Mouse (Mus musculus) midbrain, embryonic 16.5 days (tissue): ENCODE results near the gene Plekhg1. TPM values are rescaled to one million over a fixed set of nuclear protein-coding genes. Genes with fewer than 3 reads are reported as not detected.

Experiments used
- ATAC-seq: fragments of 200-750 bp; cut with Nextera tagmentation; 2 replicates; pipeline ENCODE4 v1.8.0; 2017; ENCODE audit warnings: moderate TSS enrichment
- H3K27ac ChIP-seq: fragments of 300-500 bp; sonication (generic); 2 replicates; pipeline ENCODE4 v1.5.1; 2014; ENCODE audit warnings: mild to moderate bottlenecking, low read length, mixed read lengths
- H3K27me3 ChIP-seq: fragments of 300-500 bp; sonication (generic); 2 replicates; pipeline ENCODE4 v1.6.1; 2014; ENCODE audit warnings: low read depth, low read length, mixed read lengths; ENCODE audit not compliant: control insufficient read depth, insufficient read depth
- H3K36me3 ChIP-seq: fragments of 300-500 bp; sonication (generic); 2 replicates; pipeline ENCODE4 v1.6.1; 2014; ENCODE audit warnings: mild to moderate bottlenecking, low read length, moderate library complexity, mixed read lengths; ENCODE audit not compliant: control insufficient read depth, insufficient read depth
- H3K4me1 ChIP-seq: fragments of 300-500 bp; sonication (generic); 2 replicates; pipeline ENCODE4 v1.6.1; 2014; ENCODE audit warnings: mild to moderate bottlenecking, low read length, mixed read lengths; ENCODE audit not compliant: control insufficient read depth, insufficient read depth
- H3K4me2 ChIP-seq: fragments of 300-500 bp; sonication (generic); 2 replicates; pipeline ENCODE4 v1.6.1; 2014; ENCODE audit warnings: mild to moderate bottlenecking, low read length, mixed read lengths
- H3K4me3 ChIP-seq: fragments of 300-500 bp; sonication (generic); 2 replicates; pipeline ENCODE4 v1.5.1; 2014; ENCODE audit warnings: low read depth, mild to moderate bottlenecking, low read length, moderate library complexity, mixed read lengths
- H3K9ac ChIP-seq: fragments of 300-500 bp; sonication (generic); 2 replicates; pipeline ENCODE4 v1.6.1; 2014; ENCODE audit warnings: low read depth, low read length, mixed read lengths
- H3K9me3 ChIP-seq: fragments of 300-500 bp; sonication (generic); replicated peaks from 2 replicates; pipeline ENCODE4 v1.6.1; 2014; ENCODE audit warnings: mild to moderate bottlenecking, low read length, mixed read lengths; ENCODE audit not compliant: control insufficient read depth, poor library complexity, severe bottlenecking
- WGBS: fragments of 180-500 bp; shearing (Covaris S2); extraction: QIAGEN DNeasy Blood & Tissue Kit; methylation state at CpG from one replicate; pipeline ENCODE4 v1.1.7; 2014; 5-methylcytosine and 5-hydroxymethylcytosine counted together
- polyA plus RNA-seq: library from polyadenylated mRNA; unstranded; fragments of >200 nt; fragmentation: Nextera tagmentation; extraction: Ambion mirVana; gene quantifications from 2 replicates; pipeline ENCODE4 v1.2.1, GENCODE M21; 2015

The Plekhg1 gene
- polyA plus RNA-seq, 1 experiment from 2014 or later, result 7.8 TPM

DNA sequence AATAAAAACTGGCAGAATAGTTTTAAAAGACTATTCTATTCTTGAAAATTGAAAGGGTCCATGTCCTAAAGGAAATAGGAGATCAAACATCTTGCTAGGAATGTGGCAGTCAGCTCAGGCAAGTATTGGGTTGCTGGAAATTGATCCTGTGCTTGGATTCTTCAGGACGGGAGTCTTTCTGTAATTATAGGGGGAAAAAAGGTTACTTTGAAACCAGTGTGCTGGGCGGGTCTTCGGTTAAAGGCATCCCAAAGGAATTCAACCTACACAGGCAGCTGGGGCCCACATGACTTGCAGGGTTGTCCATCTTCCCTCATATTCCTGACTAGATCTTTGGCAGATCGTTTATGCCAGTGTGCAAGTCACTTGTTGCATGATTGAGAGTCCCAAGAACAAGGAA lies 9.8 kb upstream of the Plekhg1 start:
- no peak for ATAC-seq
- Histone ChIP-seq H3K36me3 (no peaks in the 10 kb centered on the region), H3K4me3 (no peak overlapping the region), H3K27ac (no peak overlapping the region), H3K9me3 (no peaks in the 10 kb centered on the region), H3K9ac (no peak overlapping the region), H3K27me3 (no peaks in the 10 kb centered on the region), H3K4me1 (no peaks in the 10 kb centered on the region), H3K4me2 (no peak overlapping the region)
- 58% methylated on average over 4 of the region's 4 CpGs for WGBS

DNA sequence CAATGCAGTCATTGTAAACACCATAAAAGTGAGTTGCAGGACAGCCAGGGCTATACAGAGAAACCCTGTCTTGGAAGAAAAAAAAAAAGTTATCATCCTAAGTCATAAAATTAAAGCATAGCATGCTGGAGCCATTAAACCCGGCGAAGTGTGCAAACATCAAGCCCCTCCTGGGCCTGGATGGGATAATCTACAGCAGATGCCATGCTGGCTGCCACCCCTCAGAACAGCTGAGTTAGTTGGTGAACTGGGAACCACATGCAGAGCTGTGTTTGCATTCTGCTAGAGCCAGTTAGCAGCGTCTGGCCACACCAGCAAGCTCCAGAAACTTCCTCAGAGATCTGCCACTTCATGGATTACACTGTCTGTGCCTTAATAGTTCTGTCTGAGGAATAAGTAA lies 3.1 kb upstream of the Plekhg1 start:
- no peak for ATAC-seq
- Histone ChIP-seq H3K27ac (no peak overlapping the region), H3K4me1 (no peaks in the 10 kb centered on the region), H3K9me3 (no peaks in the 10 kb centered on the region), H3K27me3 (no peaks in the 10 kb centered on the region), H3K4me3 (no peak overlapping the region), H3K4me2 (no peak overlapping the region), H3K9ac (no peak overlapping the region), H3K36me3 (no peaks in the 10 kb centered on the region)
- WGBS, result 78% methylated on average over 3 of the region's 3 CpGs

DNA sequence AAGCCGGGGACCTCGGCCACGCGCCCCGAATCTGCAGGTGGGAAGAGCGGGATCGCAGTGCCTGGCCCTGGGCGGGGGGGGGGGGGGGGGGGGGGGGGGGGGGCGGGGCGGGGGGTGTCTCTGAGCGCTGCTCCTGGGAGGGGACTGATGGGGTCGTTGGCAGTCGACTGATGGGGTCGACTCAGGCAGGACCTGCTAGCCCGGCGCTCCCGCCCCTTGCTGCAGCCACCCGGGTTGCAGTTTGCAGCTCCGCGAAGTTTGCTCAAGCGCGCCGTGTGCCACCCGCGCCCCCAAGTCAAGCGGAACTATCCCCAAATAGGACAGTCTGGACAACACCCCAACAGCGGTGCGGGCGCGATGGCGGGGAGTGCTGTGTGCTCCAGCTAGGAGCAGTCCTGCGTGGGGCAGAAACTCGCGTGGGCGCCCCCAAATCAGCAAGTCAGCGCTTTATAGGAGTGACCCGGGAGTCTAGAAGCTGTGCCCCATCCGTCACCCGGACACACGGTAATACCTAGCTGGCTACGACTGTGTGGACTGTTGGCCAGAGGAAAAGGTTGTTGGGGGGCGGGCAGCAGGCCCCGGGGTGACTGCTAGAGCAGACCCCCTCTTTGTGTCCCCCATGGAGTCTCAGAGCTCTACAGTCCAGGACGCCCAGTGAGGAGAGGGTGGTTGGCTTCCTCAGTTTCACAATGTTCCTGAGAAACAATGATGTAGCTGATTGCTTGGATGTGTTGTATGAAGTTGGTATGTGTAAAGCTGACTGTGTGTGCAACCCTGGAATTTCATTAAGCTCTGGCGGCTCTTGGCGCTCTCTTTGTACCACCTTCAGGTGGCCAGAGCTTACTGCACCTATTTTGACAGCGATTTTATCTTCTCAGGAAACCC lies 582 bp downstream of the Plekhg1 start:
- ATAC-seq, result peak; percentile 86
- no peaks in the 10 kb centered on the region for H3K4me1 ChIP-seq
- no peaks in the 10 kb centered on the region for H3K36me3 ChIP-seq
- H3K27ac ChIP-seq, result peak overlapping the region; percentile 69
- WGBS, result under 1% methylated on average over 31 of the region's 47 CpGs
- peak overlapping the region; percentile 98 for H3K4me2 ChIP-seq
- H3K27me3 ChIP-seq, result no peaks in the 10 kb centered on the region
- H3K9ac ChIP-seq, result peak overlapping the region; percentile 69
- peak overlapping the region; percentile 56 for H3K4me3 ChIP-seq
- H3K9me3 ChIP-seq, result no peaks in the 10 kb centered on the region

DNA sequence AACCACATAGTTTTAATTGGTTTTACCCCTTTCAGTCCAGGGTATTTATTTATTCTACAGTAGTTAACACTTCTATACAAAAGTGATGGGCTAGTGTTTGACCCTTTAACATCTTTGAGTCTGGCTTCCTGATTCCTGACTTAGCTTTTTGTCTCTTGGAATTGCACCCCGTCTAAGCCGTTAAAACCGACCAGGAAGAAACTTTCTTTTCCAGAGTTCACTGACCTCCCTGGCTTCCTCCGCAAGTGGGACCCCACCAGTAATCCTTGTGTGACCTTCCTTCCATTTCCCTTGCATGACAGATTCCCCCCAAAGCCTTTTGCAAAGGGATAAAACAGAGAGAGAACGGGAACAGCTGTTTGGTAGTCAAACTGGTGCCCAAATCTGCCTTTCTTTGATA lies 1.6 kb downstream of the Plekhg1 start:
- Histone ChIP-seq H3K9ac (no peak overlapping the region), H3K27me3 (no peaks in the 10 kb centered on the region), H3K36me3 (no peaks in the 10 kb centered on the region), H3K4me2 (peak overlapping the region; percentile 33; the same call in 1 of the 2 replicates), H3K9me3 (no peaks in the 10 kb centered on the region), H3K4me3 (peak overlapping the region; percentile 56; the same call in 1 of the 2 replicates), H3K4me1 (no peaks in the 10 kb centered on the region), H3K27ac (no peak overlapping the region)
- ATAC-seq, result no peak
- 3% methylated on average over 5 of the region's 5 CpGs for WGBS

DNA sequence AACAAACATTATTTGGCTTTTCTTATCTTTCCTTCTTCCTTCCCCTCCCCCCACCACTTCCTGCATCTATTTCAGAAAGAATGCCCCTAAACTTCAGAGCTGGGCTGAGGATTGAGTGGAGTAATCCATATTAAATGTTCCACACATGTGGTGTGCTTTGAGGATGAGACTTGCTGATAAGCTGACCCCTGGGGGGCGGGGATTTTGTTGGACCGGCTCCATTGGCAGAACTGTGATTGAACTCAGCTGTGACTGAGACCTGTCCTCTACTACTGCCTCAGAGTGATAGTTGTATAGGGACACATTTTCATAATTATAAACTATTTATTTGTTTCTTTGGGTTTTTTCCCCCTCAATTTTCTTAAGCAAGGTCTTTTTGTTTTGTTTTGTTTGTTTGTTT lies 2.9 kb downstream of the Plekhg1 start:
- Histone ChIP-seq H3K9me3 (no peaks in the 10 kb centered on the region), H3K36me3 (no peaks in the 10 kb centered on the region), H3K9ac (no peak overlapping the region), H3K27ac (no peak overlapping the region), H3K27me3 (no peaks in the 10 kb centered on the region), H3K4me2 (no peak overlapping the region), H3K4me1 (no peaks in the 10 kb centered on the region), H3K4me3 (no peak overlapping the region)
- 38% methylated on average over 2 of the region's 2 CpGs for WGBS
- ATAC-seq, result no peak

DNA sequence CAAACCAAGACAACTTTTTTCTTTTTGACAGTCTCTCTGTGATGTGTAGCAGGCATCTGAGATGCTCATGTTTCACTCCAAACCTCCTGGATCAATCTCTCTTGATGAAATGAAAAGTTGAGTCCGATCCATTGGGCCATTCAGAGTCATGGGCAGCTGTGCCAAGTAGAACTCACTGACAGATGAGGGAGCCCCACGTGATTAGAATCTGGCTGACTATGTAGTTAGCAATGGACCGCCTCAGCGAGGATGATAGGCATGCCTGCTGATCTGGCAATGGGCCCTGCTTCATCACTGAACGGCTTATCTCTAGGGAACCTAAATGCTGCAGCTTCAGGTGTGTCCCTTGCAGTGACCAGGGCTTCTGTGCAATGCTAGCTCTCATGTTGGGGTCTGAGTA lies 3.7 kb downstream of the Plekhg1 start:
- Histone ChIP-seq H3K27ac (no peak overlapping the region), H3K36me3 (no peaks in the 10 kb centered on the region), H3K4me1 (no peaks in the 10 kb centered on the region), H3K4me3 (no peak overlapping the region), H3K9ac (no peak overlapping the region), H3K4me2 (no peak overlapping the region), H3K27me3 (no peaks in the 10 kb centered on the region), H3K9me3 (no peaks in the 10 kb centered on the region)
- ATAC-seq, result no peak
- WGBS, result 84% methylated on average over 5 of the region's 5 CpGs

DNA sequence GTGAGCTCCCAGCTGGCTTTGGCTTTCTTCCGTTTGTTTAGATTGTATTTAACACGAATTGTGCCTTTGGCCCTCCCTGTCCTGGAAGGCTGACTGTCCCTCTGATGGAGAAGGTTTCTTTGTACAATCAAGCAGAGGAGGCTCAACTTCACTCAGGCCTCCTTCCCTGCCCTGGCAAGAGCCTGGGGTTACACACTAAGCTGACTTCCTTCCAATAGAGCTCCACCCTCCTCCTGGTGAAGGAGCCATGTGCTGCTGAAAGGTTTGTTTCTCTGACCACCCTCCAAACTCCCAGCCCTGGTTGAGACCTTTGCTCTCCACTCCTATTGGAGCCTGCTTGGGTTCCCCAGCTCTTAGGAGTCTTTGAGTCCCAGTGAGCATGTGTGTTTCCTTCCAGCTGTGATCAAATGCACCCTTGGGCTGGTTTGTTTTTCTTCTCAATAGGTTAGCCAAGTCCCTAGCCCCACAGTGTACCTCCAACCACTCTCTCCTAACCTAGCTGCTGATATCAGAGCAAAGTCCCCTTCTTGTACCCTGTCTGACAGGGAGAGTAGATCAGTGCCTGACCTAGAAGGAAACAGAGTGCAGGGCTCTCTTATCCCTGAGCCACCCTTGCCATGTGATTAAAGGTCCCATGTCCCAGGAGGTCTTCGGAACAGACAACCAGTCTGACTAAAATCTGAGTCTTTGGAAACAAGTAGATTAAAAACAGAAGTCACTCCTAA lies 6.8 kb downstream of the Plekhg1 start:
- H3K9me3 ChIP-seq, result no peaks in the 10 kb centered on the region
- 62% methylated on average over 3 of the region's 3 CpGs for WGBS

DNA sequence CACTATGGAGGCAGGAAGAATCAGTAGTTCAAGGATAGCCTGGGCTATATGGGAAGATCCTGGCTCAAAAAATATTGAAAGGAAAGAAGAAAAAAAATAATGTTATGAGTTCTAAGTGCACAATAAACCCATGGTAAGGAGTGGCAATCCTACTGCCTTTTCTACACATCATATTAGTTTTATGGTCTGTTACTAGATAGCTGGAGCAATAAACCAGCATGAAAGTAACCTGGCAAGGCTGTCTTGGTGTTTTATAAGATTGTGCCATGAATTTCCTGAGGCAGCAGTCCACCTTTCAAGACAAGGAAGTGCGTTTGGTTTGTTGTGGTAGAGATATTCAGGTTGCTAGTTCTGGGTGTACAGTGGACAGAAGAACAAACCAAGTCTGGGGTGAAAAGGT lies 9.4 kb downstream of the Plekhg1 start:
- ATAC-seq, result no peak
- no peak overlapping the region for H3K9ac ChIP-seq
- no peaks in the 10 kb centered on the region for H3K27me3 ChIP-seq
- no peak overlapping the region for H3K4me2 ChIP-seq
- H3K36me3 ChIP-seq, result no peaks in the 10 kb centered on the region
- H3K4me1 ChIP-seq, result no peaks in the 10 kb centered on the region
- no peak overlapping the region for H3K4me3 ChIP-seq
- H3K27ac ChIP-seq, result no peak overlapping the region
- no peaks in the 10 kb centered on the region for H3K9me3 ChIP-seq
- WGBS, result 90% methylated on average over 1 of the region's 1 CpGs

More for the DNA sequence above, 6.8 kb downstream of the Plekhg1 start:
- no peaks in the 10 kb centered on the region for H3K27me3 ChIP-seq
- H3K36me3 ChIP-seq, result no peaks in the 10 kb centered on the region
- H3K9ac ChIP-seq, result no peak overlapping the region
- ATAC-seq, result no peak
- no peak overlapping the region for H3K4me2 ChIP-seq
- no peaks in the 10 kb centered on the region for H3K4me1 ChIP-seq
- no peak overlapping the region for H3K4me3 ChIP-seq
- no peak overlapping the region for H3K27ac ChIP-seq

DNA sequence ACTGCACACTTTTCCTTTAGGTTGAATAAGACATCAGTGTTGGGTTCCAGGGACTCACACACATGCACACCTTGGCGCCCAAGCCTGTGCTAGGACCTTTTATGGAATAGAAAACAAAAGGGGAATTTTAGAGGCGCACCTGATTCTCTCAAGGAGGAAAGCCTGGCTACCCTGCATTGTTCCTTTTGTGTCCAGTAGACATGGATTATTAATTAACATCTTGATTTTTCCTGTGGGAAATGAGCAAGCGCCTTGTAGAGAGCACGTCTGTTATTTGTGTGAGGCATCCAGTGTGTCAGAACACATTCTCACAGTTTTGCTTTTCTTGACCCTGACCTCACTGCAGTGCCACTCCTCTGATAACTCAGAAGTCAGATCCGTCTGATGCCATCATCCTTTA lies 21.8 kb downstream of the Plekhg1 start:
- Histone ChIP-seq H3K27me3 (no peaks in the 10 kb centered on the region), H3K4me3 (no peak overlapping the region), H3K9ac (no peak overlapping the region), H3K4me2 (no peak overlapping the region), H3K27ac (no peak overlapping the region), H3K9me3 (no peaks in the 10 kb centered on the region), H3K36me3 (no peaks in the 10 kb centered on the region), H3K4me1 (no peaks in the 10 kb centered on the region)
- WGBS, result 62% methylated on average over 5 of the region's 5 CpGs
- no peak for ATAC-seq
